Mouse (Mus musculus) stomach, adult 2 months (tissue): Measurements from ENCODE around the gene Trafd1. TPM values are rescaled to one million over a fixed set of nuclear protein-coding genes. Genes with fewer than 3 reads are reported as not detected.

Experiments
- polyA plus RNA-seq: library from polyadenylated mRNA; depleted of rRNA; stranded (reverse); fragments of >200 nt; gene quantifications from 2 replicates; pipeline ENCODE4 v1.2.3, GENCODE M21; 2012; rRNA removed

Trafd1 gene
- 21.6 and 27.4 TPM in 2 replicates for polyA plus RNA-seq

DNA sequence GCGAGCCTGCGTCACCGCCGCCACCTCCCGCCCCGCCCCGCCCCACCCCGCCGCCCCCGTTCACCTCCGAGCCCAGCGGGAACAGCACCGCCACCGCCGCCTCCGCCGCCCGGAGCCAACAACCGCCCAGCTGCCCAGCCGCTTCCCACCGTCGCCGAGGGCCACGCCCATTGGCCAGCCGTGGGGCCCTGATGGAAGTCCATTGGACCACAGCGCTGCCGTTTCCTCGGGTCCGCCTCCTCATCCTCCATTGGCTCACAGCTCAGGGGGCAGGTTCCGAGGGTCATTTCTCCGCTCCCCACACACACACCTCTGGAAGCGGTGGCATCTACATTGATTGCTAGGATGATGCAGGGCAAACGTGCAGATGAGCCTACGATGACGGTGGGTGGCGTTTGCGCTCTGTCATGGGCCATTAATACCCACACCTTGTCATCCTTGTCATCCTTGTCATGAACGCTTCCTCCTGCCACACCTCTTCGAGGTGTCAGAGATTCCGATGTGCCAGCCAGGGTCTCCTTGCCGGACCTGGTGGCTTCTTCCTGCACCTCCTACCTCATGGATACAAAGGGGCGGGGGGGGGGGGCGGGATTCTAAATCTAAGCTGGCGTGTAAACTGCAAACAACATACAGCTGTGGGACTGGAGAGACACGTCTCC lies at the start of gene Trafd1:
Gene Trafd1, minus strand, starts transcription at position 172 of the 659 bp plus-strand sequence.

DNA sequence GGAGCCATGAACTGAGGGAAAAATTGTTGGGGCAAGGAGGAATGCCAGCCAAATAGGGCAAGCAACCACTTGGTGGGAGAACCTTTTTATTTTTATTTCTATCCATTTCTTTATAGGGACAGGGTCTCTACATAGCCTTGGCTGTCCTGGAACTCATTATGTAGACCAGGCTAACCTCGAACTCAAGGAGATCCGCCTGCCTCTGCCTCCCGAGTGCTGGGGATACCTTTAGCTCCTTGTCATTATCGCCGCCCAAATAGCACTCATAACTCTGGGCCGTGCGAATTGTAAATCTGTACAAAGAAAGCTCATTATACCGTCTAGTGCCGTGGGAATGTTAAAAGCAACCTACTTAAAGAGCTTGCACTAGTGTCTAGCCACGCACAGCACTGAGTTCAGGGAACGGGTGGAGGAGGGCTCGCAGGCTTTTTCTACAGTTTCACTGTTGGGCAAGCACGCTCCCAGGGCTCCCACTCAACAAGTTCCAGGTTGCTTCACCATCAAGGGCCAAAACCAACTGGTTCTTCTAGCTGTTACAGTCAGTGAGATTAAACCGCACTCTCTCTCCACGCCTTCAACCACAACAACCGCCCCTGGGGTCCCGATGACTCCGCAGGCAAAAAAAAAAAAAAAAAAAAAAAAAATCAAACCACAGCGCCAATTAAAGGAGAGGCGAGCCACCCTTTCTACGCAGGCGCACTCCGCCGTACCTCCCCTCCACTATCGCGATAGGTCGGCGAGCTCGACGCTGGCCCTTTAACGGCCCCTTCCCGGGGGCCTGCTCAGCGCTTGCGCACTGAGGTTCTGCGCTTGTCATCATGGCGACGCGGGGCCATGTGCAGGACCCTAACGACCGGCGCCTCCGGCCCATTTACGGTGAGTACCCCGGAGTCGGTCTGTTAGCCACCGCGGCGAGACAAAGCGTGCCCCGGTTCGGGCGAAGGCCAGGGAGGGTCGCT lies 12.0 kb upstream of the Trafd1 start, which contains the start of gene Naa25:
Gene Naa25, plus strand, starts transcription at position 750 of the 959 bp plus-strand sequence.

Other genes starting within 250 kb of the Trafd1 start
- gene Ptpn11, start 194.2 kb downstream of the Trafd1 start, polyA plus RNA-seq: 8.6 and 8.9 TPM in 2 replicates
- gene Rpl6, start 181.2 kb downstream of the Trafd1 start, polyA plus RNA-seq: 78.0 and 88.8 TPM in 2 replicates
- gene Hectd4, start 165.4 kb downstream of the Trafd1 start, polyA plus RNA-seq: 4.6 and 6.4 TPM in 2 replicates
- 2.1 and 3.7 TPM in 2 replicates for gene Naa25, start 12.3 kb upstream of the Trafd1 start, polyA plus RNA-seq
- 1.7 and 1.8 TPM in 2 replicates for gene Tmem116, start 66.3 kb upstream of the Trafd1 start, polyA plus RNA-seq
- gene Erp29, start 66.9 kb upstream of the Trafd1 start, polyA plus RNA-seq: 14.7 and 18.7 TPM in 2 replicates
- not detected in 2 replicates for gene Adam1b, start 117.8 kb upstream of the Trafd1 start, polyA plus RNA-seq
- gene Adam1a, start 159.8 kb upstream of the Trafd1 start, polyA plus RNA-seq: 0.66 and 1.3 TPM in 2 replicates
- gene Gm42878, start 159.8 kb upstream of the Trafd1 start, polyA plus RNA-seq: not detected in 2 replicates
- 7.4 and 8.5 TPM in 2 replicates for gene Mapkapk5, start 160.3 kb upstream of the Trafd1 start, polyA plus RNA-seq
- gene Aldh2, start 208.2 kb upstream of the Trafd1 start, polyA plus RNA-seq: 326 and 343 TPM in 2 replicates
- gene Acad12, start 233.3 kb upstream of the Trafd1 start, polyA plus RNA-seq: 2.2 and 2.5 TPM in 2 replicates